Mouse (Mus musculus) bone marrow macrophage, adult 2 months (primary cell): ENCODE results near the gene Slc4a1.

ENCODE experiments used
- CTCF ChIP-seq: IDR thresholded peaks from 2 replicates; pipeline ENCODE4 v1.5.1; 2012; ENCODE audit warnings: low read depth, mild to moderate bottlenecking, low read length, moderate library complexity
- POLR2A ChIP-seq: IDR thresholded peaks from 2 replicates; pipeline ENCODE4 v1.6.1; 2012; ENCODE audit warnings: mild to moderate bottlenecking, low read depth, low read length, borderline replicate concordance

GRCm38 (mm10) chr11:102406900-102407833 is 41.2 kb upstream of the Slc4a1 start:
- TF ChIP-seq CTCF = no peak
- TF ChIP-seq POLR2A = no peak
